Mouse (Mus musculus) thymus, adult 18-20 months (tissue): Measurements from ENCODE around the gene Snrpd3.
A peak's percentile ranks its signal among the peaks of the same experiment; 100 is the strongest.

Experiments
- DNase-seq, 2 experiments: peaks; one replicate each; pipeline ENCODE4 v3.0.0; 2022; ENCODE audit warnings: mixed read lengths in 2 of 2

Snrpd3 gene

GRCm38 (mm10) chr10:75568851-75569250, 51.5 kb downstream of the Snrpd3 start:
- DNase-seq = no peak

- no peak for DNase-seq
These were observed 53.8 kb downstream of the Snrpd3 start for GRCm38 (mm10) chr10:75570981-75571657.

GRCm38 (mm10) chr10:75571937-75572336, 54.6 kb downstream of the Snrpd3 start:
- DNase-seq = no peak

GRCm38 (mm10) chr10:75573181-75573580, 55.8 kb downstream of the Snrpd3 start:
- no peak for DNase-seq

GRCm38 (mm10) chr10:75573965-75574364, 56.6 kb downstream of the Snrpd3 start:
- no peak for DNase-seq

DNA sequence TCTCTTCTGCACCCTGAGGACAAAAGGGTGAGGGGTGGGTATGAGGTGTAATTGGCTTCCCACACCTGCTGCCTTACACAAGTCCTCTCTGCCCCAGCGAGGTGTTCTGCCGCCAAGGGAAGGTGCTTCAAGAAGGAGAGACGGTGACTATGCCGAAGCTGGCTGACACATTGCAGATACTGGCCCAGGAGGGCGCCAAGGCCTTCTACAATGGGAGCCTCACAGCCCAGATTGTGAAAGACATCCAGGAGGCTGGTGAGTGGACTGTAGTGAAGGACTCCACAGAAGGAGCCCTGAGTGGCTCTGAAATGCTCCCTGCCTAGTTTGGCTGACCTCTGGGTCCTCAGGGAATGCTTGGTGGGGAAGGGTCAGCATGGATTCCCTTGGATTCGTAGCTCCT, 61.8 kb downstream of the Snrpd3 start:
- no peak for DNase-seq

GRCm38 (mm10) chr10:75585876-75586552, 68.7 kb downstream of the Snrpd3 start:
- peak; percentile 71 to 78 for DNase-seq

GRCm38 (mm10) chr10:75586553-75586879, 69.2 kb downstream of the Snrpd3 start:
- DNase-seq = no peak
